Comparison of ENCODE assay signal across 24 mouse cellular contexts in genomic region chr8:82187138-82187880, GRCm38 (mm10).
DNase-seq lines count a peak whose midpoint lies in the region; ATAC-seq and TF ChIP-seq lines count a peak whose summit lies in the region.
"Had no signal": no experiment of that assay in that cellular context is flagged by ENCODE, and none has a peak within 500 bp of the region (broad histone marks: within the 10 kb centered on the region; RNA-seq: fewer than 3 reads in every experiment).

No protein-coding gene starts in this region.

- H3K9me3 ChIP-seq in heart, embryonic 11.5 days (replicated peaks; ENCODE audit: control insufficient read depth, low read length): no peaks in the 10 kb centered on the region
- no peaks in the 10 kb centered on the region for H3K9me3 ChIP-seq in intestine, embryonic 15.5 days
- H3K9me3 ChIP-seq in intestine, postnatal 0 days (ENCODE audit: control insufficient read depth): no peaks in the 10 kb centered on the region
- no peaks in the 10 kb centered on the region for H3K9me3 ChIP-seq in intestine, embryonic 16.5 days (ENCODE audit: control insufficient read depth, low read length)
- H3K9me3 ChIP-seq in kidney, embryonic 16.5 days (ENCODE audit: low read length): peaks cover 5% of the 10 kb centered on the region; the same call in 1 of the 2 replicates
- H3K9me3 ChIP-seq: embryonic facial prominence, embryonic 12.5 days; hindbrain, embryonic 15.5 days; limb, embryonic 12.5 days; liver, embryonic 13.5 days; lung, embryonic 15.5 days; midbrain, embryonic 12.5 days had no signal

- no peak overlapping the region for H3K9ac ChIP-seq in heart, embryonic 11.5 days (ENCODE audit: low read depth, low read length)
- no peak overlapping the region for H3K9ac ChIP-seq in intestine, embryonic 15.5 days
- no peak overlapping the region for H3K9ac ChIP-seq in intestine, postnatal 0 days (ENCODE audit: low read depth, low read length)
- no peak overlapping the region for H3K9ac ChIP-seq in intestine, embryonic 16.5 days (ENCODE audit: low read depth, low read length)
- no peak overlapping the region for H3K9ac ChIP-seq in kidney, embryonic 16.5 days (replicated peaks; ENCODE audit: low read length)
- H3K9ac ChIP-seq: embryonic facial prominence, embryonic 12.5 days; hindbrain, embryonic 15.5 days; limb, embryonic 12.5 days; liver, embryonic 13.5 days; lung, embryonic 15.5 days; midbrain, embryonic 12.5 days had no signal

- H3K4me1 ChIP-seq in heart, embryonic 11.5 days (ENCODE audit: control insufficient read depth, insufficient read depth, low read length): 0 out of 2 replicates have a peak, but pooled peaks cover 4% of the 10 kb centered on the region
- H3K4me1 ChIP-seq in intestine, embryonic 15.5 days (replicated peaks): no peaks in the 10 kb centered on the region
- no peaks in the 10 kb centered on the region for H3K4me1 ChIP-seq in intestine, postnatal 0 days (replicated peaks; ENCODE audit: control insufficient read depth, insufficient read depth, low read length)
- H3K4me1 ChIP-seq in intestine, embryonic 16.5 days (ENCODE audit: control insufficient read depth, insufficient read depth, low read length): no peaks in the 10 kb centered on the region
- no peaks in the 10 kb centered on the region for H3K4me1 ChIP-seq in kidney, embryonic 16.5 days (ENCODE audit: insufficient read depth, low read length)
- H3K4me1 ChIP-seq: embryonic facial prominence, embryonic 12.5 days; hindbrain, embryonic 15.5 days; liver, embryonic 13.5 days; lung, embryonic 15.5 days; midbrain, embryonic 12.5 days had no signal

- intact Hi-C loops in left cerebral cortex, postnatal 10 days (cut with DNase I): no loop called here

- H3K4me2 ChIP-seq in heart, embryonic 11.5 days: no peak overlapping the region
- no peak overlapping the region for H3K4me2 ChIP-seq in intestine, embryonic 15.5 days (replicated peaks)
- no peak overlapping the region for H3K4me2 ChIP-seq in intestine, postnatal 0 days (replicated peaks; ENCODE audit: low read depth)
- no peak overlapping the region for H3K4me2 ChIP-seq in intestine, embryonic 16.5 days (ENCODE audit: low read depth, low read length)
- no peak overlapping the region for H3K4me2 ChIP-seq in kidney, embryonic 16.5 days (replicated peaks; ENCODE audit: low read depth, low read length)
- H3K4me2 ChIP-seq: embryonic facial prominence, embryonic 12.5 days; hindbrain, embryonic 15.5 days; limb, embryonic 12.5 days; liver, embryonic 13.5 days; lung, embryonic 15.5 days; midbrain, embryonic 12.5 days had no signal

- H3K4me3 ChIP-seq in heart, embryonic 11.5 days (ENCODE audit: low read depth, low read length): no peak overlapping the region
- no peak overlapping the region for H3K4me3 ChIP-seq in intestine, embryonic 15.5 days (replicated peaks)
- no peak overlapping the region for H3K4me3 ChIP-seq in intestine, postnatal 0 days (ENCODE audit: low read depth, low read length)
- H3K4me3 ChIP-seq in intestine, embryonic 16.5 days (ENCODE audit: low read length): no peak overlapping the region
- H3K4me3 ChIP-seq in kidney, embryonic 16.5 days (ENCODE audit: low read length): no peak overlapping the region
- H3K4me3 ChIP-seq: embryonic facial prominence, embryonic 12.5 days; gastrocnemius, adult 2 months; hindbrain, embryonic 15.5 days; limb, embryonic 12.5 days; liver, embryonic 13.5 days; lung, embryonic 15.5 days; midbrain, embryonic 12.5 days; myocyte had no signal

- ATAC-seq in heart, embryonic 11.5 days (replicated peaks; ENCODE audit: insufficient number of reproducible peaks, low FRiP score, low TSS enrichment): no peak
- ATAC-seq in intestine, embryonic 15.5 days: peak; percentile 75
- ATAC-seq in intestine, postnatal 0 days: no peak; the same call in 1 of the 2 replicates
- peak; percentile 92 for ATAC-seq in intestine, embryonic 16.5 days
- ATAC-seq in kidney, embryonic 16.5 days (ENCODE audit: low FRiP score, low TSS enrichment): 0 out of 2 replicates have a peak, but pooled peaks have one; percentile 31
- ATAC-seq: activated CD4-positive, CD25-positive, alpha-beta regulatory T cell, adult 4 months; forebrain, embryonic 16.5 days; Patski had no signal

- H3K27me3 ChIP-seq in heart, embryonic 11.5 days (ENCODE audit: control insufficient read depth, insufficient read depth, low read length): no peaks in the 10 kb centered on the region
- no peaks in the 10 kb centered on the region for H3K27me3 ChIP-seq in intestine, embryonic 15.5 days (replicated peaks)
- H3K27me3 ChIP-seq in intestine, postnatal 0 days (replicated peaks; ENCODE audit: control insufficient read depth, insufficient read depth, low read length): no peaks in the 10 kb centered on the region
- no peaks in the 10 kb centered on the region for H3K27me3 ChIP-seq in intestine, embryonic 16.5 days (replicated peaks; ENCODE audit: control insufficient read depth, insufficient read depth, low read length)
- H3K27me3 ChIP-seq in kidney, embryonic 16.5 days (ENCODE audit: insufficient read depth, low read length): no peaks in the 10 kb centered on the region
- H3K27me3 ChIP-seq: embryonic facial prominence, embryonic 12.5 days; hindbrain, embryonic 15.5 days; limb, embryonic 12.5 days; liver, embryonic 13.5 days; lung, embryonic 15.5 days; midbrain, embryonic 12.5 days had no signal

- 41% methylated on average over 2 of the region's 2 CpGs for WGBS in heart, embryonic 11.5 days (ENCODE audit: insufficient replicate concordance)
- 32% methylated on average over 2 of the region's 2 CpGs for WGBS in intestine, embryonic 15.5 days
- WGBS in intestine, postnatal 0 days: 29% methylated on average over 2 of the region's 2 CpGs
- WGBS in intestine, embryonic 16.5 days: 42% methylated on average over 2 of the region's 2 CpGs
- 36% methylated on average over 2 of the region's 2 CpGs for WGBS in kidney, embryonic 16.5 days

- DNase-seq in heart, postnatal 4 days: no peak
- DNase-seq in left cerebral cortex, postnatal 10 days (ENCODE audit: extremely low spot score in 1 of 2, low spot score in 2 of 2): no peak
- DNase-seq: adrenal gland, postnatal 14 days; gastrocnemius, adult 2 months; heart, adult 18-20 months; layer of hippocampus, postnatal 36 days; liver, embryonic 13.5 days; retina, postnatal 1 day; right cerebral cortex, postnatal 4 days; thymus, postnatal 36 days had no signal

- TF ChIP-seq CTCF in intestine, postnatal 0 days (IDR thresholded peaks at IDR 0.05; ENCODE audit: low read depth): no peak

- H3K27ac ChIP-seq in heart, embryonic 11.5 days (ENCODE audit: low read depth, low read length): peak overlapping the region; percentile 64
- no peak overlapping the region for H3K27ac ChIP-seq in intestine, embryonic 15.5 days
- H3K27ac ChIP-seq in intestine, postnatal 0 days (ENCODE audit: low read depth, low read length): no peak overlapping the region
- no peak overlapping the region for H3K27ac ChIP-seq in intestine, embryonic 16.5 days (ENCODE audit: low read length)
- no peak overlapping the region for H3K27ac ChIP-seq in kidney, embryonic 16.5 days (ENCODE audit: low read length)
- H3K27ac ChIP-seq: embryonic facial prominence, embryonic 12.5 days; gastrocnemius, adult 2 months; hindbrain, embryonic 15.5 days; limb, embryonic 12.5 days; liver, embryonic 13.5 days; lung, embryonic 15.5 days; midbrain, embryonic 12.5 days had no signal

- no peaks in the 10 kb centered on the region for H3K36me3 ChIP-seq in heart, embryonic 11.5 days (ENCODE audit: control insufficient read depth, insufficient read depth, low read length)
- H3K36me3 ChIP-seq in intestine, embryonic 15.5 days: no peaks in the 10 kb centered on the region
- H3K36me3 ChIP-seq in intestine, postnatal 0 days (ENCODE audit: control insufficient read depth, insufficient read depth): no peaks in the 10 kb centered on the region
- no peaks in the 10 kb centered on the region for H3K36me3 ChIP-seq in intestine, embryonic 16.5 days (ENCODE audit: control insufficient read depth, insufficient read depth, low read length)
- H3K36me3 ChIP-seq in kidney, embryonic 16.5 days (ENCODE audit: insufficient read depth, low read length): no peaks in the 10 kb centered on the region
- H3K36me3 ChIP-seq: embryonic facial prominence, embryonic 12.5 days; hindbrain, embryonic 15.5 days; limb, embryonic 12.5 days; liver, embryonic 13.5 days; lung, embryonic 15.5 days; midbrain, embryonic 12.5 days had no signal

Comparison
In these comparisons a context has a peak if more than half of its experiments do, and no peak if none do; other contexts are left out.
1. ATAC-seq: peak in intestine, embryonic 15.5 days (single experiment), intestine, embryonic 16.5 days (single experiment) and kidney, embryonic 16.5 days (single experiment); none in heart, embryonic 11.5 days (single experiment) and intestine, postnatal 0 days (single experiment).